Mouse (Mus musculus) left cerebral cortex, postnatal 36 days (tissue): ENCODE measurements at regions not wholly inside any gene's neighbourhood (a gene's known extent, or its start where the extent isn't known, plus 50 kb on each side); places are given as distances from the start of the nearest gene placed in this dataset.
"Not testable (repeated sequence)": the region's sequence is repeated elsewhere in the genome, so short reads cannot be mapped to it uniquely, and the experiment has no call there.

Experiments used
- DNase-seq, 2 experiments: peaks; one replicate each; pipeline ENCODE4 v3.0.0; 2021 to 2022; ENCODE audit warnings: low spot score in 2 of 2, mixed read lengths in 1 of 2
- intact Hi-C: fragments of 180-260 bp; cut with DNase I; formaldehyde crosslinking; loops from one replicate; pipeline ENCODE4 v1.15.1; 2025

DNA sequence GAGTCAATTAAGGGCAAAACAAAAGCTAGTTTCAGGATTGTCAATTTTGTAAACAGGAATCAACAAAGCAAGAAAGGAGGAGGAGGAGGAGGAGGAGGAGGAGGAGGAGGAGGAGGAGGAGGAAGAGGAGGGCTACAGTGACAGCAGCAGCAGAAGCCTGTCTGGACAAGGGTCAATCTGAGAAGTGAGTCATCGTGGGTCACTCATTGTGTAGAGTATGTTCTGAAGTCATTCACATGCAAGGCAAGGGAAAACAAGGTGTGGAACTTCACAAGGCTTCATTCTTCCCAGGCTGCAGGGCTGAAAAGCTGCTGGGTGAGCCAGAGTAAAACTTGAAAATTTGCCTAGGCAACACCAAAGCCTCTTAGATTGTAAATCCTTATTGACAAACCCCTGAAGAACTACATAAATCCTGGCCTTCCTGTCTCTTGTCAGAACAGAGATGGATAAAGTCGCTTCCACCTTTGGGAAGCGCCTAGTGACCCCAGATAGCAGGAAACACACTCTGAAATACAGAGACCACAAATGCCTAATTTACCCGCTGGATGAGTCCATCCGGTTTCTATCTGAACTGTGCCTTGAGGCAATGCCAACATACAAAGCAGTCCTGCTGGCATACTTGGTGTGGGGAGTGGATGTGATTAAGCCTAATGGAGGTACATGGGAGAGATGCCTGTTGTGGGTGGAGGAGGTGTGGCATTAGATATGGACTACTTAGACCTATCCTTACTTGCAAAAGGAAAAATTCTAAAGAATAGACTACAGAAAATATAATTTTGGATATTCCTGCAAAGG, 408.9 kb upstream of the Tbl1xr1 start:
- no peak for DNase-seq
- intact Hi-C loops: no loop called here

DNA sequence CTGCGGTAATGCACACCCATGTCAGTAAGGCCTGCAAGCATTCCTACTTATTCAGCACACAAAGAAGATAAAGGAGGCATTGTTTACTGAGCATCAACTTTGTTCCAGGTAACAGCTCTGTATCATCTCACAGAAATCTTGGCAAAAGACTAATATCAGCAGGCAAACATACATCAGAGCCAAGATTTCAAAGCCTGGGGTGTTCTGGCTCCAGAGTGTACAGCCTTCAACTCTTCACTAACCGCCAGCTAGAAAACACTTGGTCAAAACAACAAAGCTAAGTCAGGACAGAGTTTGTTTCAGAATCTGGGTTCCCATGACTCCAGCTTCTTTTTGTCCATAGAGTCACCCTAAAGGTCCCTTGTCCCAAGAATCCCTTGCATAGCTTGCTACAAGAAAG, 404.6 kb upstream of the Tbl1xr1 start:
- intact Hi-C loops: no loop called here
- DNase-seq: no peak

DNA sequence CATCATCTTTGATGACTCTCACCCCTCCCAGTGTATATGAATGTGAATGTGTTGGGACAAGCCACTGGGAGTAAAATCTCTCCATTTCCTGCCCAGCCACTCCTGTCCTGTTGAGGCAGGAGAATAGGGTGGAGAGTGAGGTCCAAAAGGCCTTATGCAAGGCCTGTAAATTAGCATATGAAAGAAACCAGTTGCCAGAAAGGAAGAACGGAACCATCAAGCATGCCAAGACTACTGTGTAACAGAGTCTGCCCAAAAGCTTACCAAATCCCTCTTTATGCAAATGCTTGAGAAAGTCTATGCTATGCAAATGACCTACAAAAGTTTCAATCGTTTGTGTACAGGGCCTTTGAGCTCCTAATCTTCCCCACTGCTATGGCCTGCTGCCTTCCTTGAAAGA, 404.0 kb upstream of the Tbl1xr1 start:
- intact Hi-C loops: no loop called here
- no peak for DNase-seq

DNA sequence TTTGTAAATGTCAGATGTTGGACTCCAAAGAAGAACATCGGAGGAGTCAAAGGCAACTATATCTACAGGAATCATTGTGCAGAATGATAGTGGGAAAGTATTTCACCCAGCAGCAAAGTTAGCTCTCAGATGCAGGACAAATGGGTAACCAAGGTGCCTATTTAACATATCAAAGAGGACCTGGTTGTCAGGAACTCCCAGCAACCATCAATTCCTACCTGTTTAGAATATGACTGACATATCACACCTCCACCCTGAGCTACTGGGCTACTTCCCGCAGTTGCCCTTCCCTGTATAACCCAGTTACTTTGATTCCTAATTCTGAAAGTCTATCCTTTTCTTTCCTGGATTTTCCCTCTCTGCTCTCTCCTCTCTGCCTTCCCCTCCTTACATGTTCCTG, 403.0 kb upstream of the Tbl1xr1 start:
- intact Hi-C loops: no loop called here
- no peak for DNase-seq

DNA sequence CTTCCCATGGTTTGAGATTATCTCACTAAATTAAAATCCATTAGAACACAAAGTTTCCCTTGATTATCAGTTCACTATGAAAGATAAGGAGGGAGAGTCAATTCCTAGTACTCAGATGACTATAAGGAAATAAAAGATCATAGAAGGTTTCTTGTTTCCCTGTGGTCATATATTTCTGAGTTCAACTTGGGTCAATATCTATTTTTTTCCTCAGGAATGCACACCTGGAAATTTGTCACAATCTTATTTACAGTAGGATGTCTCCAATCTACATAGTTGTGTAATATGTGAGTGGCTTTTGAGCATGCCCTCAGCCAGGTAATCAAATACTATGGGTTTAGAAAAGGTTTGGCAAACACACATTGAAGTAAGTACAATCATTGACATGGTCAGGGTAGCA, 398.2 kb upstream of the Tbl1xr1 start:
- no peak for DNase-seq
- intact Hi-C loops: no loop called here

DNA sequence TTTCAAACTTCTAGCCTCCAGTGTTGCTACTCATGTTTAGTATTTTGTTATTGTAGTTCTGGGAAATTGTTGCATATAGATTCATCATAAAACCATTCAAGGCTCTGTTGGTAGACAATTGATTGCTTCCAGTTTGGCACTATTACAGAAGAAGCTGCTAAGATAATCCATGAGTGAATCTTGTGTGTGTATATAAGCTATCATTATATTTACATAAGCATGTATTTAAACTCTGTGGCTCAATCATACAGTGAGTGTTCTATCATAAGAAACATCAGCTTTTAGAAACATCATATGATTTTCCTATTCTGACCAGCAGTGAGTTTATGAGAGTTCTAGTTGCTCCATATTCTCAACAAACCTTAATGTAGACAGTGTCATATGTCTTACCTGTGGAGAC, 397.7 kb upstream of the Tbl1xr1 start:
- no peak for DNase-seq
- intact Hi-C loops: no loop called here

DNA sequence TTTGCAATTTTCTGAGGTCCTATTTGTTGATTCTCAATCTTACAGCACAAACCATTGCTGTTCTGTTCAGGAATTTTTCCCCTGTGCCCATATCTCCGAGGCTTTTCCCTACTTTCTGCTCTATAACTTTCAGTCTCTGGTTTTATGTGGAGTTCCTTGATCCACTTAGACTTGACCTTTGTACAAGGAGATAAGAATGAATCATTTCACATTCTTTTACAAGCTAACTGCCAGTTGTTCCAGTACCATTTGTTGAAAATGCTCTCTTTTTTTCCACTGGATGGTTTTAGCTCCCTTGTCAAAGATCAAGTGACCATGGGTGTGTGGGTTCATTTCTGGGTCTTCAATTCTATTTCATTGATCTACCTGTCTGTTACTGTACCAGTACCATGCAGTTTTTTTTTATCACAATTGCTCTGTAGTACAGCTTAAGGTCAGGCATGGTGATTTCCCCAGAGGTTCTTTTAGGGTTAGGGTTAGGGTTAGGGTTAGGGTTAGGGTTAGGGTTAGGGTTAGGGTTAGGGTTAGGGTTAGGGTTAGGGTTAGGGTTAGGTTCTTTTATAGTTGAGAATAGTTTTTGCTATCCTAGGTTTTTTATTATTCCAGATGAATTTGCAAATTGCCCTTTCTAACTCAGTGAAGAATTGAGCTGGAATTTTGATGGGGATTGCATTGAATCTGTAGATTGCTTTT, 378.3 kb upstream of the Tbl1xr1 start:
- DNase-seq, intact Hi-C loops: not testable (repeated sequence)

DNA sequence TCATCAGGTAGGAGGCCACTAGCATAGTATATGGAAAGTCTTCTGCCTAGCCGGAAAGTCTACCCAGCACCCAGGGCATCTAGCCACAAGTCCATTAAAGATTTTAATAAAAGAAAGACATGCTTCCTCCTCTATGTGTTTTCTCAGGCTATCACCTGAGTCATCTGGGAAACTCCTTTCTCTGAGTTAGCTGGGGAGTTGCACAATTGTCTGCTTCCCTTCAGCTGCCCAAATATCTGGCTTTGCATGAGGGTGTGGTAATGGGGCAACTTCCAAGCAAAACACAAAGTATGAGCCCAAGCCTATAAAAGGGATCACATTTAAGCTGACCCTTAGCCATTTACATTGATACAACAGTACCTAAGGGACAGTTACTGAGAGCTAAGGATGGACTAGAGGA, 376.9 kb upstream of the Tbl1xr1 start:
- intact Hi-C loops: no loop called here

DNA sequence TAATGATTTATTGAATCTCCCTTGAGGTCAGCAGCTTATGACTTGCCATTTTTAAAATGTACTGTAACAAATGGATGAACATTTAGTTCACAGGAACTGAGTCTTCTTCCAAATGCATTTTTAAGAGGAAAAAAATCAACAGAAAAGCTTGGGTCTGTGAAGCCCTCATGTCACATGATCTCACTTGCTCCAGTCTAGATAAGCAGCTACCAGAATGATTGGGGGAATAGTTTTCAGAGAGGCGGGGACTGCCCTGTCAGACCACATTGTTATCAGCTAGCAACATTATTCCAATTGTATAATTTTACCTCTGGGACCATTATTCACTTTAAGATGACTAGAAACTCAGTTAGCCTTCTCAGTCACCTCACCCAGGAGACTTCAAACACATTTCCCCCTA, 376.1 kb upstream of the Tbl1xr1 start:
- intact Hi-C loops: no loop called here
- no peak for DNase-seq

More for the DNA sequence above, 376.9 kb upstream of the Tbl1xr1 start:
- DNase-seq: no peak

DNA sequence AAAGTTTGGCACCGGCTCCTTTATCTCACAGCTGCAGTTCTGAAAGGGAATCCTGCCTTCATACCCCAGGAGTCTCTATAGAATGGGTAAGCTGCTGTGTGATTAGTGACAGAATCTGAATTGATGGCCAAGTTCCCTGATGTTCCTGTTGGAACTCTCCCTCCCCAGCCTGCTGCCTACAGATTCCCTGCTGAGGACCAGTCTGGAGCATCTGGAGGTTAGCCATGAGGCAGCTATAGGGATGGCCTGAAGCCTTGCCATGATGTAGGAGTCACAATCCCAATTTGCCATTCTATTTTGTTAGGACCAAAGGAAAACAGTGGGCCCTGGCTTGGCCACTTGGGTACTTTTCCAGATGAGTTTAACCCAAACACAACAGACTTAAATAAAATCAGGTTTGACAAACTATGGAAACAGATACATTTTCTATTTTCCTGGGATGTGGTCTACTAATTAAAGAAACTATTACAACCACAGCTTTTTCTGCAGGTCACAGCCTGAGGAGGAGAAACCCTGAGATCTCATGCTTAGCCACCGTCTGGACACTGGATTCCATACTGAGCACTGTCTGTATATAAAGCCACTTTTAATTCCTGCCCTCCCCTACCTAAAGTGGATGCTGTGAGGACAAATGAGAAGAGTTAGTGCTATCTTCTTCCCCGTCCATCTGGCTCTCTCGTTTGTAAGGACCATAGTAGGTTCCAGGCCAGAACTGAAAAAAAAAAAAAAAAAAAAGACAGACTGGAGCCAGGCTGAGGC, 349.5 kb upstream of the Tbl1xr1 start:
- intact Hi-C loops: no loop called here

DNA sequence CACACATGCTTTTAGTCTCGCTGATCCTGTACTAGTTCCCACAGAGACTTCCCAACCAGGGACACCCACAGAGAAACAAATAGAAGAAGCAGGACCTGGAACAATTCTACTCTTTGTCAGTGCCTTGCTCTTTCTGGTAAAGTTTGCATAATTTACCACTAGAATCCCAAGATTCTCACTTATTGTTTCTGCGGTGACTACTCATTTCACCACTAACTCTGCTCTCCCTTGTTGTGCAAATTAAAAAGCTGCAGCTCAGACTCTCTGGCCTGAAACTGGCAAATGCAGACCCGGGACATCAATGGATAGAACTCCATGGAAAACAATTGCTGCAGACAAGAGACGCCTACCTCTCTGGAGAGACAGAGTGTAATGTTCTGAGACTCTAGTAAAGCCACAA, 348.4 kb upstream of the Tbl1xr1 start:
- intact Hi-C loops: no loop called here
- DNase-seq: no peak

More for the DNA sequence above, 349.5 kb upstream of the Tbl1xr1 start:
- no peak for DNase-seq

DNA sequence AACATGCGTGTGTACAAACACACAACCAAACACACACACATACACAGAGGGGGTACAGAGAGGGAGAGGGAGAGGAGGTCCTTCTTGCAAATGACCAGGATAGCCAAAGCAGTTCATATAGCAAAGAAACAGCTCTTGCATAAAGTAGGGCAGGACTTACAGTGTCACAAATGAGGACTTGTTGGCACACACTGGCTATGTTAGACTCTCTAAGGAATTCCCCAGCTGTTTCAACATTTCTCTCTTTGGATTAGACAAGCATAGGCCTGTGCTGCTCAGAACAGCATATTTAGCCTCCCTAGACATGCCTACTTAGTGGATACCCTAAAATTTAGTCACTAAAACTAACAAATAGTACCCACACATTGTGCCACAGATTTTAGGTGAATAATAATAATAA, 347.1 kb upstream of the Tbl1xr1 start:
- no peak for DNase-seq
- intact Hi-C loops: no loop called here

DNA sequence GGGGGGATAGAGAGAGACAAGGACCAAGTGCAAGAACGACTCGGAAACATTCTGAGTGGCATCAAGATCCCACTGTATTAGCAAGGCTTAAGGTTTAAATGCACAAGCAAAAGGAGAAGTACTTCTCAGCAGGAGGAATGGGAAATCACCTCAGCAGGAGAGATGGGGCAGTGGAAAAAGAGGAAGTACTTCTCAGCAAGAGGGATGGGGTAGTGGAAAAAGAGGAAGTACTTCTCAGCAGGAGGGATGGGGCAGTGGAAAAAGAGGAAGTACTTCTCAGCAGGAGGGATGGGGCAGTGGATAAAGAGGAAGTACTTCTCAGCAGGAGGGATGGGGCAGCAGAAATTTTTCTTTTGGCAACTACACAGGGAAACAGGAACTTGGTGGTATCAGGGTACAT, 340.8 kb upstream of the Tbl1xr1 start:
- DNase-seq, intact Hi-C loops: not testable (repeated sequence)

DNA sequence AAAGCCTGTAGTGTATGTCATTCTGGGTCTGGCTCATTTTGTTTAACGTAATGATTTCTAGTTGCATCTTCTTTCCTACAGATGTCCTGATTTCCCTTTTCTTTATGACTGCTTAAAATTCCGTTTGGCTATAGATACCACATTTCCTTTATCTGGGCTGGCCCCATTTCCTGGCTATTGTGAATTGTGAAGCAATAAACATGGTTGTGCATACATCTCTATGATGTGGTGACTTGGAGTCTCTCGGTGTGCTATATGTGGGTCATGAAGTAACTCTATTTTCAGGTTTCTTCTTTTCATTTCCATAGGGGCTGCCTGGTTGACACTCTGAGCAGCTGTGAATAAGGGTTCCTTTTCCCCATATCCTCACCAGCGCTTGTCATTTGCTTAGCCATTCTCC, 336.7 kb upstream of the Tbl1xr1 start:
- no peak for DNase-seq
- intact Hi-C loops: no loop called here

DNA sequence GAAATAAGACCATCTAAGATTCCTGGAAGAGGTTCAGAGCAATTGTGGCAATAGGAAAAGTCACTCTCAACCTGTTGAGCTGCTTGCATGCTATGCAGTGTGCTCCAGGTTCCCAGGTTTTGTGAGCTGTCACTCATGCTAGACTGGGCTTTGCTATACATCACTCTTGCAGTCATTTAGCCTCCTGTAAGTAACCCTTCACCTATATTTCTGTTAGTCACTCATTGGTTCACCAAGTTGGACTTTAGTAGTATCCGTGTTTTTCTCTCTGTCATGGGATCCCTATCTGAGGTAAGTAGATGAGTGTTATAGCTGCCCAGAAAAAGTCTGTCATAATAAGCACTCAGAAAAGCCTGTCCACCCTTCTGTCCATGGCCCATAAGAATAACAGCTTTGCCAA, 332.3 kb upstream of the Tbl1xr1 start:
- intact Hi-C loops: no loop called here
- no peak for DNase-seq

DNA sequence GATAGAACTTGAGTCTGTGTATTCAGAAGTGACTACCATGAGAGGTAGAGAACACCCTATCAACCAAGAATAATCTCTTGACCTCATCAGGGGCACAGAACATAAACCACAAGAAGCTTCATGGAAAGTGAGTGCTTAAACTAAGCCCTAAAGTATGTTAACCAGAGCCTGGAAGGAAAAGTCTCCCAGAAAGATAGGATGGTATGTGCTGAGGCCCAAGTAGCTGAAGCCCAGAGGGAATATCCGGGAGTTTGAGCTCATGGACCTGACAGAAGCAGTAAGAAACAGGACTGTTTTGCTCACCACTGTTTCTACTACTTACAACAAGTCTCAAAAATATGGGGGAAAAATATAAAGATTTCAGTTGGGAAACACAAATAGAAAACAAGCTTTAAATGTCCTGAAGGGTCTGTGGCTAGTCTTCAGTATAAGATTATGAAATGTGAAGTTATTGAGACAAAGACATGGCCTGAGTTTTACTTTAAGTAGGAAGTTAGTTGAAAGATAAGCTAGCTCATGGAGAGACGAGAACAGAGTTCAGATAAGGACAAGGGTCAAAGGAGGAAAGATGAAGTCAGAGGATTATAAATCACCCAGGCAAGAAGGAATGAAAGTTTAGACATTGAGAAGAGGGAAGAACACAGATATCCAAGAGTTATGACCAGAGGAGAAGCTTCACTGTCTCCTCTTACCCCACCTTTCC, 315.8 kb upstream of the Tbl1xr1 start:
- no peak for DNase-seq
- intact Hi-C loops: no loop called here

DNA sequence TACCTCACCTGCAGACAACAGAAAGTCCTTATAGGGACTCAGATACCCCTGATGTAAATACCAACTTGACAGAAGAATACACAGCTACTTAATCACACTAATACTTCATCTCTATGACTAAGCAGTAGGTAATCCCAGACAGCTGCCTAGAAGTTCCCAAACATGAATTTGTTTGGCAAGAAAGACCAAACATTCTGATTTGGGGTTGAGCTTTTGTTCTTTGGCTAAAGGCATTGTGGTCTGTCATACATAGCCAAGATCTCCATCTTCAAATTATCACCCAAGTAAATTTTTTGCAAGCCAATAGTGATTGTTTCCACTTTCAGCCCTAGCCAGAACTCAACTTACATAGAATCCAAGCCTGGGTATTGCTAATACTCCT, 315.2 kb upstream of the Tbl1xr1 start:
- intact Hi-C loops: no loop called here
- DNase-seq: no peak

DNA sequence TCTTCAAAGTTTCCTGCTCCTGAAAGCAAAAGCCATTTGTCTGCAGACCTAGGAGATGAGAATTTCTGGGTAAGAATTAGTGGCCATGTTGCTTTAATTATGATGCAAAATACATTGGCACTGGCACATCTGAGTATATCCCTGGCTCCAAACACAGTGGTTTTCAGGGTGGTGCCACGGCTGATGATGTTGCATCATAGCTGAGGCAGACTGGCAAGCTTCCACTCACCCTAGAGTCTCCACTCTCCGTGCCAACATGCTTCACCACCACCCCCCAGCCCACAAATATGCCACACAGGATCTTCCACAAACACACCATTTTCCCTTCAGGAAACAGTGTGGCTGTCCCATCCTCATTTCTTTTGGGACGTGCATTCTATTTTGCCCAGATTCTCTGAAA, 314.5 kb upstream of the Tbl1xr1 start:
- intact Hi-C loops: no loop called here
- no peak for DNase-seq

DNA sequence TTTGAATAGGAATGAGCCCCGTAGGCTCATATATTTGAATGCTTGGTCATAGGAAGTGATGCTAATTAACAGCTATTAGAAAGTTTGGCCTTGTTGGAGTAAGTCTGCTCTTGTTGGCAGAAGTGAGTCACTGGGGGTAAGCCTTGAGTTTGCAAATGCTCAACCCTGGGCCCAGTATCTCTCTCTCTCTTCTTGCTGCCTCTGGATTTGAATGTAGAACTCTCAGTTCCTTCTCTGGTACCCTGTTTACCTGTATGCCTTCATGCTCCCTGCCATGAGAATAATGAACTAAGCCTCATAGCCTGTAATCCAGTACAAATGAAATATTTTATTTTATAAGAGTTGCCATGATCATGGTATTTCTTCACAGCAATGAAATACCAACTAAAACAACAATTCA, 308.4 kb upstream of the Tbl1xr1 start:
- no peak for DNase-seq
- intact Hi-C loops: no loop called here

DNA sequence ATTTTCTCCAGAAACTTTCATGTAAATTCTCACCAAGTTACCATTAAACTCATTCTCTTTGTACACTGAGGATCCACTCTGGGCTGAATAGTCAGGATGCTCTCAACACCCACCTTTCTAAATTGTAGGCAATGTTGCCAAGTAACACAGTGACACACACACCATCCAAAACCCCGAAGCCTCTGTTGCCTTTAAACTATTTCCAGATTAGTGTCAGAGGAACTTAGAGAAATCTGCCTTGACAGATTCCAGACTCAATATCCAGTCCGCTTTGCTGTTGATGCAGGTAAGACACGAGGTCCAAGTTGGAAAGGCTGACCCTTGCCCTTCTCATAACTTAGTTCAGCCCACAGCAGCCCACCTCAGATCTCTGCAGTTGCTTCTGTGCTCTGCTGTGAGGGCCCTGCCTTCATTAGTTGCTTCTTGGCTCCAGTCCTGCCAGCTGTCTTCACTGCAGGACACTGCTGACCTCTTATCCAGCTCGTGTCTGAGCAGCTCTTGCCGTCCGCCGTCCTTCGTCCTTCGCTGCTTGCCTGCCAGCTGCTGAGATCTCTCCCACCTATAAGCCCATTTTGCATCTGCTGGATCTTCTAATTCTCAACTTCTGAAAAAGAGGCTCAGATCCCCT, 306.4 kb upstream of the Tbl1xr1 start:
- intact Hi-C loops: no loop called here
- DNase-seq: no peak
